Mouse (Mus musculus) olfactory bulb, adult 2 months (tissue): ENCODE measurements at regions not wholly inside any gene's neighbourhood (a gene's known extent, or its start where the extent isn't known, plus 50 kb on each side); places are given as distances from the start of the nearest gene placed in this dataset.

Source experiments
- CTCF ChIP-seq: fragments of 200-500 bp; IDR thresholded peaks from 2 replicates; pipeline ENCODE4 v1.5.1; 2012; ENCODE audit warnings: low read depth, mild to moderate bottlenecking, low read length, moderate library complexity; ENCODE audit not compliant: insufficient read depth
- POLR2A ChIP-seq: fragments of 200-500 bp; IDR thresholded peaks from 2 replicates; pipeline ENCODE4 v1.6.1; 2012; ENCODE audit warnings: mild to moderate bottlenecking, low read depth, low read length, moderate library complexity; ENCODE audit not compliant: insufficient read depth

GRCm38 (mm10) chr3:149117018-149117683 is 126.8 kb upstream of the Adgrl2 start:
- TF ChIP-seq CTCF (no peak), POLR2A (no peak)
